Mouse (Mus musculus): ENCODE data around the gene Trpm3. TPM values are rescaled to one million over a fixed set of nuclear protein-coding genes. Genes with fewer than 3 reads are reported as not detected.

The Trpm3 gene
- total and polyA plus RNA-seq, 2 experiments from 2014 or later: 0.52 to 0.95 TPM

DNA sequence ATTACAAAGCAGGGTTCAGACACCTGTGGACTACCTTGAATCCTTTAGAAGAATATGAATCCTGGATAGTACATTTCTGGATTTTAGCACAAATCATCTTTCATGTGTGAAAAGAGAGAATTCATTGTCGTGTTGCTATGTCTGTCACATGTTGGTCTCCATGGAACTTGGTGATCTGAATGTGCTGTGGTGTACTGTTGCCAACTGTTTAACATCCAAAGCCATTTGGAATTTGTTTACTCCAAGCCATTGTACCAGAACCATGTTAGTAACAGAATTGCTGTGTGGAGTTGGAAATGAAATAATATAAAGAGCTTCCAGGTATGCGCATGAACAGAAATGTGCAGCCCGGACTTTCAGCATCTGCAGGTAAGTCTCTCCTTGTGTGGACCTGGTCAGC is 41.3 kb downstream of the Trpm3 start:
- no peak for ATAC-seq (ENCODE audit: insufficient read depth, low read depth)

DNA sequence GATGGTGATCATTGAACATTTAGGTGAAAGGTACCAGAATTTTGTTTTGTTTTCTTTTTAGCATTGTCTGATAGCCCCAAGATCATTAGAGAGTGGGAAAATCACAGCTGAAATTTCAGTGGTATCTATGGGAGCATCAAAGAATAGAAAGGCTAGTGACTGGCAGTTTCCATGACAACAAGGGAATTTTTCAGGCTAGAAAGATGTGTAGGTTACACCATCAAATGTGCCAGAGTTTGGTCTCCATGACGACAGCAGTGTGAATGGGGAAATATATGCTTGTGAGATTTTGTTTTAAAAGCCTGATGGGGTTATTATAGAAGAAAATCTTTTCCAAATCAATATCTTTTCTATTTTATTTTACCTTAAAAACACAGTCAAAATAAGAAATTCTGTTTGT is 50.9 kb downstream of the Trpm3 start:
- Histone ChIP-seq H3K4me3 (ENCODE audit: low read depth, low read length) (no peak overlapping the region), H3K9me3 (replicated peaks; ENCODE audit: control insufficient read depth, low read length) (no peaks in the 10 kb centered on the region), H3K4me1 (ENCODE audit: control insufficient read depth, insufficient read depth) (no peaks in the 10 kb centered on the region), H3K27ac (ENCODE audit: low read depth) (no peak overlapping the region), H3K4me2 (ENCODE audit: low read depth, low read length) (no peak overlapping the region), H3K27me3 (ENCODE audit: control insufficient read depth, insufficient read depth, low read length) (no peaks in the 10 kb centered on the region), H3K9ac (replicated peaks; ENCODE audit: low read depth, low read length) (no peak overlapping the region), H3K36me3 (replicated peaks; ENCODE audit: control insufficient read depth, insufficient read depth, low read length) (no peaks in the 10 kb centered on the region)
- TF ChIP-seq CTCF (IDR thresholded peaks at IDR 0.05; ENCODE audit: low read depth) (no peak), EP300 (IDR thresholded peaks at IDR 0.05; ENCODE audit: low read depth) (no peak)
- 66% methylated on average over 1 of the region's 1 CpGs for WGBS
- DNase-seq (ENCODE audit: low spot score) (no peak), ATAC-seq (ENCODE audit: insufficient read depth, low read depth) (no peak)

More for the DNA sequence above, 41.3 kb downstream of the Trpm3 start:
- no peaks in the 10 kb centered on the region for H3K27me3 ChIP-seq (ENCODE audit: control insufficient read depth, insufficient read depth, low read length)
- no peak overlapping the region for H3K4me3 ChIP-seq (ENCODE audit: low read depth, low read length)
- H3K27ac ChIP-seq (ENCODE audit: low read depth): no peak overlapping the region
- no peaks in the 10 kb centered on the region for H3K36me3 ChIP-seq (replicated peaks; ENCODE audit: control insufficient read depth, insufficient read depth, low read length)
- no peak for DNase-seq (ENCODE audit: low spot score)
- H3K4me2 ChIP-seq (ENCODE audit: low read depth, low read length): no peak overlapping the region
- H3K4me1 ChIP-seq (ENCODE audit: control insufficient read depth, insufficient read depth): no peaks in the 10 kb centered on the region
- WGBS: 79% methylated on average over 3 of the region's 3 CpGs
- TF ChIP-seq CTCF (IDR thresholded peaks at IDR 0.05; ENCODE audit: low read depth) (no peak), EP300 (IDR thresholded peaks at IDR 0.05; ENCODE audit: low read depth) (no peak)
- H3K9ac ChIP-seq (replicated peaks; ENCODE audit: low read depth, low read length): no peak overlapping the region
- no peaks in the 10 kb centered on the region for H3K9me3 ChIP-seq (replicated peaks; ENCODE audit: control insufficient read depth, low read length)

DNA sequence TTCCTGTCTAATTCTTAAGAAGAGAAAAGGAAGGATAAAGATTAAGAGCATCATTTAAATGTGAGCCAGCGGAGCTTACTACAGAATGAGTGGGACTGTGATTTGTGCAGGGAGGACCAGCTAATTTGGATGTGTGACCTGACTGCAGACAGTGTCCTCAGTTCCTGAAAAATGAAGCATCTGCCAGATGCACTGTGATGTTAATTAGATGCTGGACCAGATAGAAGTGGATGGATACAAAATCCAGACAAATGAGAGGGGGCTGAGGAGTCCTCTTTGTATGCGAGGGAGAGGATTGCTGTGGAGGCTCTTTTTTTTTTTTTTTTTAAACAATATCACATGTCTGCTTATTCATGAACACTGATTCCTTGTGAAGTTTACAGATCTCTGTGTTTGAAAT is 83.7 kb downstream of the Trpm3 start:
- H3K27me3 ChIP-seq (ENCODE audit: control insufficient read depth, insufficient read depth, low read length): no peaks in the 10 kb centered on the region
- TF ChIP-seq EP300 (IDR thresholded peaks at IDR 0.05; ENCODE audit: low read depth) (no peak), CTCF (IDR thresholded peaks at IDR 0.05; ENCODE audit: low read depth) (no peak)
- no peaks in the 10 kb centered on the region for H3K9me3 ChIP-seq (replicated peaks; ENCODE audit: control insufficient read depth, low read length)
- no peak overlapping the region for H3K4me3 ChIP-seq (ENCODE audit: low read depth, low read length)
- no peaks in the 10 kb centered on the region for H3K4me1 ChIP-seq (ENCODE audit: control insufficient read depth, insufficient read depth)
- no peak for ATAC-seq (ENCODE audit: insufficient read depth, low read depth)
- H3K27ac ChIP-seq (ENCODE audit: low read depth): no peak overlapping the region
- no peak overlapping the region for H3K9ac ChIP-seq (replicated peaks; ENCODE audit: low read depth, low read length)
- H3K4me2 ChIP-seq (ENCODE audit: low read depth, low read length): no peak overlapping the region
- no peaks in the 10 kb centered on the region for H3K36me3 ChIP-seq (replicated peaks; ENCODE audit: control insufficient read depth, insufficient read depth, low read length)
- WGBS: 74% methylated on average over 2 of the region's 2 CpGs
- no peak for DNase-seq (ENCODE audit: low spot score)

DNA sequence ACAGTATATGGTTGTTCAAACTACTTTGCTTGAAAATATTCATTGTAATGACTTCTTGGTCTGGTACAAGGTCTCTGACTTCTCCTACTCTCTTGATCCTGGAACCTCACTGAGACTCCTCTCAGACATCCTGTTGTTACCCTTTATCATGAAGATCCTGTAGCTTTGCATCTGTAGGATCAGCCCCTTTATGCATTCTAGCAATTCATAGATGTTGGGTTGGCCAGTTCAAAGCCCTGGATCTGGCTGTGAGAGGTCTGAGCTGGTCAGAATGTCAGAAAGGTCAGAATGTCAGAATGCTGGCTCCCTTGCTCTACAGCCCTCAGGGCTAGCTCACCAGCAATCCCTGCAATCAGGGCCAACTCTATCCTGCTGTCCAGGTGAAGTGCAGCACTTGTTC is 95.3 kb downstream of the Trpm3 start:
- H3K9ac ChIP-seq (replicated peaks; ENCODE audit: low read depth, low read length): no peak overlapping the region
- no peak overlapping the region for H3K27ac ChIP-seq (ENCODE audit: low read depth)
- no peaks in the 10 kb centered on the region for H3K27me3 ChIP-seq (ENCODE audit: control insufficient read depth, insufficient read depth, low read length)
- ATAC-seq (ENCODE audit: insufficient read depth, low read depth) (no peak), DNase-seq (ENCODE audit: low spot score) (no peak)
- H3K4me3 ChIP-seq (ENCODE audit: low read depth, low read length): no peak overlapping the region
- no peaks in the 10 kb centered on the region for H3K4me1 ChIP-seq (ENCODE audit: control insufficient read depth, insufficient read depth)
- H3K36me3 ChIP-seq (replicated peaks; ENCODE audit: control insufficient read depth, insufficient read depth, low read length): no peaks in the 10 kb centered on the region
- H3K4me2 ChIP-seq (ENCODE audit: low read depth, low read length): no peak overlapping the region
- no peaks in the 10 kb centered on the region for H3K9me3 ChIP-seq (replicated peaks; ENCODE audit: control insufficient read depth, low read length)
- TF ChIP-seq EP300 (IDR thresholded peaks at IDR 0.05; ENCODE audit: low read depth) (no peak), CTCF (IDR thresholded peaks at IDR 0.05; ENCODE audit: low read depth) (no peak)

DNA sequence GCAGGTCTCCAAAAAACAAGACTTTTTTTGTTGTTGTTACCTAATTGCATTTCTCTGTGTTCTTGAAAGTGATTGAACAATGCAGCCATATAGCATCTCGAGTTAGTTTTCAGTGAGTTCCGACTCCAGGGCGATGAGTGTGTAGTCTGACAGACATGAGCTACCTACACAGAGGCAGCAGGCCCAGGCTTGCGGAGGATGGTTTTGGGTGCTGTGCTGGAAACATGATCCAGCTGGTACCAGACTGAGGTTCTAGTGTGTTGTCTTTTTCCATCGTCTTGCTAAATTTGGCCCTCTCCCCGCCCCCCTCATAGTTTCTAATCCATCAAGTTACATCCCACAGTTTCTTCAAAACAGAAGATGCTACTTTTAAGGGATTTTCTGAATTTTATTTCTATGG is 110.2 kb downstream of the Trpm3 start:
- DNase-seq (ENCODE audit: low spot score): no peak
- Histone ChIP-seq H3K9ac (replicated peaks; ENCODE audit: low read depth, low read length) (no peak overlapping the region), H3K36me3 (replicated peaks; ENCODE audit: control insufficient read depth, insufficient read depth, low read length) (no peaks in the 10 kb centered on the region), H3K27me3 (ENCODE audit: control insufficient read depth, insufficient read depth, low read length) (no peaks in the 10 kb centered on the region), H3K4me1 (ENCODE audit: control insufficient read depth, insufficient read depth) (no peaks in the 10 kb centered on the region), H3K9me3 (replicated peaks; ENCODE audit: control insufficient read depth, low read length) (no peaks in the 10 kb centered on the region), H3K4me2 (ENCODE audit: low read depth, low read length) (no peak overlapping the region), H3K27ac (ENCODE audit: low read depth) (no peak overlapping the region), H3K4me3 (ENCODE audit: low read depth, low read length) (no peak overlapping the region)
- WGBS: 77% methylated on average over 6 of the region's 6 CpGs
- TF ChIP-seq EP300 (IDR thresholded peaks at IDR 0.05; ENCODE audit: low read depth) (no peak), CTCF (IDR thresholded peaks at IDR 0.05; ENCODE audit: low read depth) (no peak)
- no peak for ATAC-seq (ENCODE audit: insufficient read depth, low read depth)

DNA sequence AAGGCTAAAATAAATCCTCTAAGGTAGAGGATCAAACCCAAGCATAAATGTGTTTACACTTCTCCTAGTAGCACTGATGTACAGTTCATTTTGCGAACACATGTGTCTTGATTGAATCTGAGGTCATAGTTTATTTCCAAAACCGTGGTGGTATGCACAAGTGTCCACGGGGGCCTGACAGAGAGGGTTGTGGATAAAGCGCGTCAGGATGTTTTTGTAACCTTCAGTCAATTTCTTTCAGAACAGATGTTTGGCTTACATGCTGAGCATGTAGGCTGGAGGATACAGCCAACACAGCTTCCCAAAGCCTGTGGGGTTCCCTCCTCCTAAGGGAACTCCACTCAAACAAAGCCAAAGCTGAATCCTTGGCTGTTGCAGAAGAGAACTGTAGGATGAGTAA is 134.1 kb downstream of the Trpm3 start:
- no peaks in the 10 kb centered on the region for H3K27me3 ChIP-seq (ENCODE audit: control insufficient read depth, insufficient read depth, low read length)
- no peak overlapping the region for H3K4me2 ChIP-seq (ENCODE audit: low read depth, low read length)
- no peaks in the 10 kb centered on the region for H3K36me3 ChIP-seq (replicated peaks; ENCODE audit: control insufficient read depth, insufficient read depth, low read length)
- DNase-seq (ENCODE audit: low spot score): no peak
- no peak for TF ChIP-seq EP300 (IDR thresholded peaks at IDR 0.05; ENCODE audit: low read depth)
- no peak for TF ChIP-seq CTCF (IDR thresholded peaks at IDR 0.05; ENCODE audit: low read depth)
- no peak overlapping the region for H3K9ac ChIP-seq (replicated peaks; ENCODE audit: low read depth, low read length)
- no peak for ATAC-seq (ENCODE audit: insufficient read depth, low read depth)
- no peak overlapping the region for H3K27ac ChIP-seq (ENCODE audit: low read depth)
- no peak overlapping the region for H3K4me3 ChIP-seq (ENCODE audit: low read depth, low read length)
- H3K9me3 ChIP-seq (replicated peaks; ENCODE audit: control insufficient read depth, low read length): no peaks in the 10 kb centered on the region
- 53% methylated on average over 5 of the region's 5 CpGs for WGBS
- H3K4me1 ChIP-seq (ENCODE audit: control insufficient read depth, insufficient read depth): no peaks in the 10 kb centered on the region
